Mouse (Mus musculus) v-Abl transformed pro-B cells (cell line): ENCODE results near the gene Mypn.

Experiments
- in situ Hi-C, 2 experiments: fragments of 400-800 bp; cut with MboI; formaldehyde crosslinking; loops; one replicate each; pipeline ENCODE4 v1.15.1; 2025; ENCODE audit not compliant: unreplicated experiment in 2 of 2

Gene Mypn

DNA sequence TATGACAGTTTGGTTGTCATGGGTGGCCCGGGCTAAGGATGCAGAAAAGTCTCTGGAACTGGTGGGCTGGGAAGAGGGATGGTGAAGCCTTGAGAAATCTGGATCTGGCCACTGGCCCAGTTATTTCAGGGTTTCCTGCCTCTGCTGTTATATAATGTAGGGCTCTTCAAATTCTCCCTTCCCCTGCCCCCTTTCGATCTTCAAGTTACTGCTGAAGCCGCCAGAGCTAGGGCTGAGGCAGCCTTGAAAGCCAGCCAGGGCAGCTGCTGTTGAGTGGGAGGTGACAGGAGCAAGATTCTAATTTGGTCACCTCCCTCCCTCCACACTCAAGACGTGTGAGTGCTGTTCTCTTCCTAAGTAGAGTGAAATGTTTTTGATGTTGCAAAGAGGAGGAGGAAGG lies 46.8 kb downstream of the Mypn start:
- in situ Hi-C loops: no loop called here

DNA sequence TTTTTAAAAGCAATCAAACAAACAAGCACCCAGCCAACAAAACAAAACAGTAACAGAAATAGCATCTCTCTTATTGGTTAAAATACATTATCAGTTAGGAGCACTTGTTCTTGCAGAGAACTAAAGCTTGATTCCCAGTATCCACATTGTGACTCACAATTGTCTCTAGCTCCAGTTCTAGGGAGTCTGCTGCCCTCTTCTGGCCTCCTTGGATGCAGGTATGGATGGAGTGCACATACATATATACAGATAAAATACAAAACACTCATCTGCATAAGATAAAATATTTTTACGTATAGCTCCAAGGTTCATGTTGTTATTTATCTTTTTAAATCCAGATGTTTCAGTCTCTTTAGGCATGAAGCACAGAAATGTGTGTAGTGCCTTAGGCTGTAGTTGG lies 47.4 kb downstream of the Mypn start:
- in situ Hi-C loops: no loop called here

DNA sequence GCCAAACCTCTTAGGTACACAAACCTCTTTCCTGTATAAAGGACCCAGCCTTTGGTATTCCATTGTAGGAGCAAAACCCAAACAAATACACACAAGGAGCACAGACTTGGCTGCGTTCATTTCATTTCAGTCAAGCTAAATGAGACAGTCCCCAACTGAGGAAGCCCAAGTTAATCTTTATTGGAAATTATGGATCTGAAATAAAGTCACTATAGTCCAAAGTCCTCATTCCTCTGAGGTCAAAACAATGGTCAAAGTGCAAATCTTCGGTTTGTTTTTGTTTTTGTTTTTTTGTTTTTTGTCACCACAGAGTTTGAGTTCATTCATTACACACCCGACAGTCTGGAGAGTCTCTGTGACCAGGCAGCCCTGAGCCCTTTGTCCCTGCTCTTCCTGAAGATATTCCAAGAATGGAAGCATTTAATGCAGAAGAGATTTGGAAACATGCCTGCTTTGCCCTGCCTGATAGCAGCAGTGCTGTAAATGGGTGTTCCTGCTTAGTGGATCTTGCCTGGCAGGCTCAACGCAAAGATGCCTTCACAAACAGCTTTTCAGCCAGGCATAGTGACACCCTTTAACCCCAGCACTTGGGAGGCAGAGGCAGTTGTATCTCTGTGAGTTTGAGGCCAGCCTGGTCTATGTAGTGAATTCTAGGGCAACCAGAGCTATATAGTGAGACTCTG lies 47.9 kb downstream of the Mypn start:
- in situ Hi-C loops: no loop called here

DNA sequence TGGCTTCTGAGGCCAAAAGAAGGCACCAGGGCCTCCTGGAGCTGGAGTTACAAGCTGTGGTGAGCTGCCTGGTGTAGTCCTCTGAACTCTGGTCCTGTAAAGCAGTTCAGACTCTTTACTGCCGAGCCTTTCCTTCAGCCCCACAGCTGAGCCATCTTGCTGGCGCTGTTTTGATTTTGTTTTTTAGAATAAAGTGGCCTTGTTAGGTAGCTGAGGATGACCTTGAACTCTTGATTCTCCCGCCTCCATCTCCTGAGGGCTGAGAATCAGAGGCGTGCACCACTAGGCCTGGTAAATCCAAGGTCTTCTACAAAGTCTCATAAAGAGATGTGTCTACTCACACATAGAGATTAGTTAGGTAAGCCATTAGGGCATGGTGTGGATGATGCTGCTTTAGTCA lies 49.0 kb downstream of the Mypn start:
- in situ Hi-C loops: loop anchor here (5.0 kb wide), 4 partner anchors 93 to 228 kb away; partner anchors contain the start of genes Dnajc12 (in 2 of the 2) and Sirt1 (in 2 of the 2)

DNA sequence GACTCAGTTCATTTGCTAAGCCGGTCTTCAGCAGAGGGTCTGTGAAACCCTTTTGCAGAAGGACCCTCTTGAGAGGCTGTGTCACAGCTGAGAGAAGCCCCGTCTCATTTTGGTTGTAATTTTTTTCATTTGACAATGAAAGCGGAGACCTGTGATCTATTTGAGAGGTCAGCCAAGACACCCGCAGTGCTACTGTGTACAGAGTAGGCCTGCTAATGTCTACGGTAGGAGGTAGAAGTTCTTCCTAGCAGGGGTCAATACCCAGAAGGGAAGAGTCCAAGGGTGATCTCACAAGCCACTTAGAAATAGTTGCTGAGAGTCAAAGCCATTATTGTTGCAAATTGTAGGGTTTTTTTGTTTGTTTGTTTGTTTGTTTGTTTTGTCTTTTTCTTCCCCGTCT lies 49.5 kb downstream of the Mypn start:
- in situ Hi-C loops: loop anchor here (5.0 kb wide), 4 partner anchors 93 to 228 kb away; partner anchors contain the start of genes Dnajc12 (in 2 of the 2) and Sirt1 (in 2 of the 2)

DNA sequence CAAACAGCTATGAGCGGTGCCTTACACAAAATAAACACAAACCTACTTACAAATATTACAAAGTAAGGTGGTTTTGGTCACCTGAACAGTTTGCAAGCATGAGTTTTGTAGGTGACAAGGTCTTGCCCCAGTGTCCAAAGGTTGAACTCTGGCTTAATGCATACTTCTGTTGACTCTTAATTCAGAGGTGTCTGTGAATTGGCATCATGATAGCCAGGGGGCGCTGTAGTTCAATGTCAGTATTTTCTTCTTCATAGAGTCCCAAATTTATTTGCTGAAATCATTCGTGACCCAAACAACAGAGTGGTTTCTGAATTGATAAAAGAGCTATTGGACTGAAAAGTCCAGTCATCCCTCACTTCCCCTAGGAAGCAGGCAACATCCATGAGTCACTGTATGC lies 50.2 kb downstream of the Mypn start:
- in situ Hi-C loops: loop anchor here (5.0 kb wide), 4 partner anchors 94 to 229 kb away; partner anchors contain the start of genes Dnajc12 (in 2 of the 2) and Sirt1 (in 2 of the 2)

DNA sequence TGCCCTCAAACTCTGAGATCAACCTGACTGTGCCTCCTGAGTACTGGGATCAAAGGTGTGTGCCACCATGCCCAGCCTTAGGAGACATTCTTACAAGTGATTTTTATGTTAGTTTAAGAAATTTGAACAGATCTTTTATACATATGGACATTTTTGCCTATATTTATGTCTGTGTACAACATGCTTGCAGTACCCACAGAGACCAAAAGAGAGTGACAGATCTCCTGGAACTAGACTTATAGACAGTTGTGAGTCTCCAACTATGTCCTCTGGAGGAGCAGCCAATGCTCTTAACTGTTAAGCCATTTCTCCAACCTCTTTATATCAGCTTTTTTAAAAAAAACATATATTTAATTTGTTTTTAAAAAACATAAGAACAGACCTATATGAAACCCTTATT lies 51.4 kb downstream of the Mypn start:
- in situ Hi-C loops: loop anchor here (5.0 kb wide), 4 partner anchors 95 to 230 kb away; partner anchors contain the start of genes Dnajc12 (in 2 of the 2) and Sirt1 (in 2 of the 2)

DNA sequence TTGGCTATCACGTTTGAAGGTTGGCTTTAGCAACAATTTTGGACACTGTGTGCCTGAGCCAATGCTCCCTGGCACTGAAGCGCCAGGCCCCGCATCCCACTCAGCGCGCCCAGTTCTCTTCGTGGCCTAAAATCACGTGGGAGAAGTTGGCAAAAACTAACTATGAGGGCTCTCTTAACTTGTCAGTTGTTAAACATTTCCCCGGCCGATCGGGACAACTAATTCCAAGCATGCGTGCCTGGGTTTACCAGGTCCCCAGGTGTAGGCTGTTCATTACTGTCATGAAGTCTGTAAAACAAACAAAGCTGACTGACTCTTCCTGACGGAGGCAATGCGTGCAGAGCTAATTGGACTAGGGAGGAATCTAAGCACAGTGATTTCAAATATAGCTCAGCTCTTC lies 61.1 kb downstream of the Mypn start:
- in situ Hi-C loops: no loop called here

DNA sequence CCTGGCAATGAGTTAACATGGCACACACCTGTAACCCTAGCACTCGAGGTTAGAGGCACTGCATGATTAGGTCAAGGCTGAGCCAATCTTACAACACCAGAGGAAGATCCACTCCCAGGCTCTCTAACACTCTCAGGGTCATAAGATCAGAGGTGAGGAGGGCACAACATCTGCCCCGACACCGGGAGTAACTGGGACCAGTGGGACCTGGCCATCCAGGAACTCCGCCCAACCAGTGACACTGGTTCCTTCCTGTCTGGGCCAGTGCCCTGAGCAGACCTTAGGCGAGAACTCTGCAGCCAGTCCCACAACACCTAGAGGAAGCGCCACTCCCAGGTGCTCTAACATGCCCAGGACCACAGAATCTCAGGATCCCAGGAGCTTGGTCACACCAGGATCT lies 67.3 kb downstream of the Mypn start:
- in situ Hi-C loops: no loop called here

DNA sequence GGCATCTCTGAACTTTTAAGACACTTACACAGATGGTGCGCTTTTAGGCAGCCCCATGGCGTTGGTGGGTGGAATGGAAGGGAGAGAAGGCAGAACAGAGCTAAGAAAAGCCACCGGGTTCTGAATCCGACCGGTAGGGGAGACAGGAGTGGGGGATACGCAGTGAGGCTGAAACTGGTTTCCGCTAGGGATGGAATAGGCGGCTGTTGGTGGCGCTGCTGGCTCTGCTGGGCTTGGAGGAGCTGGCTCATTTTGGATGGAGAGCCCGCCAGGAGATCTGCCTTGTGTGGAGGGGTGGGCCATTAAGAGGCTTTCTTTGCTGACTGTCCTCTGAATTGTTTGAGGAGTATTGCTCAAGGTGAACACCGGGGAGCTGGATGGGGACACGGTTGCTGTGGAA lies 68.1 kb downstream of the Mypn start:
- in situ Hi-C loops: no loop called here

DNA sequence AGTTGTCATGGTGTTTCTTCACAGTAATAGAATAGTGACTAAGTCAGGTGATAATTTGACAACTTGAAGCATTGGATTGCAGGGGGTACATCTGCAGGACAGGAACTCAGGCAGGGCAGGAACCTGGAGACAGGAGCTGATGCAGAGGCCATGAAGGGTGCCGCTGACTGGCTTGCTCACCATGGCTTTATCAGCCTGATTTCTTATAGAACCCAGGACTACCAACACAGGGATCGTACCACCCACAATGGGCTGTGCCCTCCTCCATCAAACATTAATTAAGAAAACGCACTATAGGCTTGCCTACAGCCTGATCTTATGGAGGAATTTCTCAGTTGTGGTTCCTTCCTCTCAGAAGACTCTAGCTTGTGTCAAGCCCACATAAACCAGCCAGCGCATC lies 70.4 kb downstream of the Mypn start:
- in situ Hi-C loops: no loop called here

DNA sequence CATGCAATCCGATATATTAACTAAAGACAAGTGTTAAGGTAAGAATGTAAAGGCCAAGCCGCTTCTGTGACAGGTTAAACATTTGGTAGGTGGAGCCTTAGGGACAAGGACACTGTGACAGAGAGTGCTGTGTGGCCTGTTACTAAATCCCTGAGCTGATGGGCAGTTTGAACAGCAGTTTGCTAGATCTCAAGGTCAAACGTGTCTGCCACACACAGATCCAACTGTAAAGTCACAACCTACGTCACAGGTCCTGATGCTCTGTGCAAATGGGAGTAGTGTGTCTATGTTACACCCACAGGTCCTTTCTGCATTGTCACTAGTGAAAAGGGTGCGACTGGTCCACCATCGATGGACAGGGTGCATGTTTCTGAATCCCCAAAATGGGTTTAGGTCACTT lies 71.4 kb downstream of the Mypn start:
- in situ Hi-C loops: no loop called here

DNA sequence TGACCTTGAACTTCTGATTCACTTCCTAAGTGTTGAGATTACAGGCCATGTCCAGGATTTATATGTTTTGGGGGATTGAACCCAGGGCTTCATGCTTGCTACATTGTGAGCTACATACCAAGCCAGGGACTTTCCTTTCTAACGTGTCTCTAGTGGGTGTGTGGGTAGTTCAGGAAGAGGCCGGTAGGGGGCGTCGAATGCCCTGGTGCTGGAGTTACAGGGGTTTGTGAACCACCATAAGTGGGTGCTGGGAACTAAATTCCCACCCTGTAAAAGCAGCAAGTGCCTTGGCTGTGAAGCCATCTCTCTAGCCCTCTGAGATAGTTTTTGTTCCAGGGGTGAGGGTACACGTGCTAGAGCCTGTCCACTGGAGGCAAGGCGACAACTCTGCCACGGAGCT lies 73.3 kb downstream of the Mypn start:
- in situ Hi-C loops: no loop called here

DNA sequence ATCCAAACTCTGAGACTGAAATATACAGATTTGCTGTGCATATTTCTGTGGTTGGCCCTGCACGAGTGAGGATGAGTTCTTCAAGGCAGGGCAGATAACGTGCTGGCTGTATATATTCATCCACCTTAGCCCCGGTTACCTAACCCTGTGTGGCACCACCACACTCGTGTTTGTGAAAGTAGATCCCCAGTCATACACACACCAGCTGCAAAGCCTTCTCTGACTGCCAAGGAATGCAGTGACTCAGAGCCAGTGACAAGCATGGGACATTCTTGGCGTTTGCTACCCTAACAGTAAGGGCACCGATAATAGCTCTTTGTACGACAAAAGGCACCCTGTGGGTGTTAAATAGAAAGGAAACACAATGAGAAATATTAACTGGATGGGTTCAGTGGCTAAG lies 75.5 kb downstream of the Mypn start:
- in situ Hi-C loops: no loop called here

DNA sequence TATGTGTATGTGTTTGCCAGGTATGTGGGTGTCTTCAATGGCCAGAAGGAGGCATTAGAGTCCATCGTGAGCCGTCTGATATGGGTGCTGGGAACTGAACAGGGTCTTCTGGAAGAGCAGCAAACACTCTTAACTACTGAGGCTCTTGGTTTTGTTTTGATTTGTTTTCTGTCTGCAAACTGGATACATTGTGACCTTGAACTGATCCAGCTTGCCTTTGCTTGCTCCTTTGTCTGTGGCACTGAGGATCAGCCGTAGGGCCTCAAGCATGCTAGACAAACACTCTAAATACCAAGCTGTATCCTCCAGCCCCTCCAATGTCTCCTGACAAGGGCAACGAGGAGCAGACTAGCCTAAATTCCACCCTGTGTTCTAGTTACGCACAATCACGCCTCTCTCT lies 76.6 kb downstream of the Mypn start:
- in situ Hi-C loops: no loop called here

DNA sequence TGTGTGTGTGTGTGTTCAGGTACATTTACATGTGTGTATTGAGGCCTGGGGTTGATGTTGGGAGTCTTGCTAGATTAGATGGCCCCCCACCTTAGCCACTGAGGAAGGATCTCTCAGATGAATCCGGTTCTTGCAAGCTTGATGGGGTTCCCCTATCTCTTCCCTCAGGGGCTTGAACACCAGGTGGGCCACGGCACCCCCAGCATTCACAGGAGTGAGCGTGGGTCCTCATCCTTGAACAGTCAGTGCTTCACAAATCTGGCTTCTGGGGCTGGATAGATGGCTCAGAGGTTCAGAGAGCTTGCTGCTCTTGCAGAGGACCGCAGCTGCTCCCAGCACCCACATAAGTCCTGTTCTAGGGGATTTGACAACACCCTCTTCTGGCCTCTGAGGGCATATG lies 77.6 kb downstream of the Mypn start:
- in situ Hi-C loops: no loop called here

DNA sequence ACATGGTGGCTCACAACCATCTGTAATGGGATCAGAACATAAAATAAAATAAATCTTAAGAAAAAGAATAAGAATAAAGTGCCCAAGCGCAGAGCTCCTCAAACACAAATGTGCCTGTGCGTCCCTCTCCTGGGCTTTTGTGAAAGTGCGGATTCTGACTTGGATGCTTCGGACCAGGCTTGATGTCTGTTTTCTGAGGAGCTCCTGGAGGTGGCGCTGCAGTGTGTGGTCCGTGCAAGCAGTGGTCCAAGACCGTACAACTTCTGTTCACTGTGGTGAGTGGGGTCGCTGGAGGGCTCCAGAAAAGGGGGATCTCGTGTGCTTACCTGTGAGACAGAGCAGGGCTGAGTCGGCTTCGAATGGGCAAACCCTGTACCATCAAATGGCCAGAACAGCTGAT lies 78.4 kb downstream of the Mypn start:
- in situ Hi-C loops: no loop called here

DNA sequence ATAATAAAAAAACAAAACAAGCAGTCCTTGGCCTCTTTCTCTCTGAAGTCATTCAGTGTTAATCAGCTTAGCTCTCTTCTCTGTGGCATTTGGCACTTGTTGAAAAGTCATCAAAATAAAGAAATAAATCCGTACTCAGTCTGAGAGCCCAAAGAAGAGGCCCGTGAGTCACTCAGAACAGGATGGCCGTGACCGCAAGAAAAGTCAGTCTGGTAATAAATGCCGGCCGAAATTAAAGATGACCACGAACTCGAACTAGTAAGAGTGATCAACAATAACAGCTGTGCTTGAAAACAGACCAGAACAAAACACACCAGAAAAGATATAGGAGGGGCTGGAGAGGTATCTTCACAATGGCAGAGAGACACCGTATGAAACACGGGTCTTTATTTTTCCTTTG lies 79.7 kb downstream of the Mypn start:
- in situ Hi-C loops: no loop called here

DNA sequence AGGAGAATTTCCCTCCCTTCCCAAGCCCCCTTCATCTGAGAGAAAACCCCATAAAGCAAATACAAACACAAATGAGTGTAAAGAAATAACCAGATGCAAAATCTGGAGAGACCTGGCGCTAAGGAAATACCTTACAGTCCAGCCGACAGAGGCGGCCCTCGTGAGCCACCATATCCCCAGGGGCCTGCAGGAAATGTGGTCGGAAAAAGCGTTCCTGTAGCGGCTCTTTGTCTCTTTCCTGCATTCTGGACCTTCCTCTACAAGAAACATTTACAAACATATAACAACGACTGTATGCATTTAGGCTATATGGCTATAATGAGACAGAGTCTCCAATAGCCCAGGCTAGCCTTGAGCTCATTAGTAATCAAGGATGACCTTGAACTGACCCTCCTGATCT lies 80.6 kb downstream of the Mypn start:
- in situ Hi-C loops: no loop called here

DNA sequence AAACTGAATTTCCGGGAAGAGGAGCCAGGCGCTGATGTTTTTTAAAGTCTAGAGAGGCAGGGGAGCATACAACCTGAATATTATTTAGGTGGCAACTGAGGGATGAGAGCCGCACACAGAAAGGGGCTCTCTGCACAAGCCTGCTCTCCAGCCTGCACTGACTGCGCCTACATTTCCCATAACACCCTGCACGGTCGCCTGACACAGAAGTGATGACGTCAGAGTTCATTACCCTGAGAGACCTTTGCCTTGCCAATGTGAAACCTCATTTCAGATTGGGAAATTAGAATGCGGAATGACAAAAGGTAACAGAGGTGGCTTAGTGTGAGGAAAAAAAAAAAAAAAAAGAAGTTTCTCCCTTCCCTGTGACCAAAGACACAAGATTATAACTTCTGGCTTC lies 81.2 kb downstream of the Mypn start:
- in situ Hi-C loops: no loop called here

DNA sequence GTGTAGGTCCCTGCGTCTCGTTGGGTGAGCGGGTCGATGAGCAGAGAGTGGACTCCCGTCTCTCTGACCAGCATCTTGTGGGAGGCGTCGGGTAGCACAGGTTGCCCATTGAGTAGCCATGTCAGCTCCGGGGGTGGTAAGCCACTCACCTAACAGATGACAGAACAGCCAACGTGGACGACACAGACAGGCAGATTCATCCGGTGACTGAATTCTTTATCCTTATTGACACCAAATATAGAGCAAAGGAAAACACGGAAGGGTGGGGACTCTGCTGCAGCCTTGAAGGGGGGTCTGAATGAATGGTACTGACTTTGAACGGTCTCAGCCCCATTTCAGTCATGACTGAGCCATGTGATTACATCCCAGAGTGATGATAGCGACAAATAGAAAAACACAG lies 81.8 kb downstream of the Mypn start:
- in situ Hi-C loops: no loop called here

DNA sequence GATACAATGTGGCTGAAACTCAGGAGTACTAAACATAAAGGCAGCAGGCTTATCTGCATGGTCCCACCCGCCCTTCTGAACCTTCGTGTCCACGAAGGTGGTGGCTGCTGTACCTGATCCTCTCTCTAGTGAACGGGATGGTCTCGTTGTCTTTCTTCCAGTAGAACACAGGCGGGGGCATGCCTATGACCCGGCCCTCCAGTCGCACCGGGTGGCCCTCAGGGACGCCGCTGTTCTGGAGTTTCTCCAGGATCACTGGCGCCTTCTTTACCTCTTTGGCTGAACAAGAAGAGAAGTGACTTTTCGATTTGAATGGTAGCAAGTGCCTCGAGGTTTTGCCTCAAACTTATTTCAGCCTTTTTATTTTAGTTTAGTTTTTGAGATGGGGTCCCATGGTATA lies 83.8 kb downstream of the Mypn start:
- in situ Hi-C loops: no loop called here

DNA sequence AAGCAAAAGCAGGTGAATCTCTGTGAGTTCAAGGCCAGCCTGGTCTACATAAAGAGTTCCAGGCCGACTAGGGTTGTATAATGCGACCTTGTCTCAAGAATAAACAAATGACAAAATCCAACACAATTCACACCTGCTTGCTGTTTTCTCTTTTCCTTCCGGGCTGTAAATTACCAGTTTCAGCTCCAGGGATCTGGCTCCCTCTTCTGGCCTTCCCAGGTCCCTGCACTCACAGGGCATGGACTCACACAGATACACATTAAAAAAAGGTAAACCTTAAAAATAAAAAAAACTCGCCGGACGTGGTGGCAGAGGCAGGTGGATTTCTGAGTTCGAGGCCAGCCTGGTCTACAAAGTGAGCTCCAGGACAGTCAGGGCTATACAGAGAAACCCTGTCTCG lies 86.2 kb downstream of the Mypn start:
- in situ Hi-C loops: no loop called here
